Mouse (Mus musculus): ENCODE results near the gene Fscn1.

- TF ChIP-seq CTCF (IDR thresholded peaks at IDR 0.05; ENCODE audit: control insufficient read depth, insufficient read depth, insufficient read length) = no peak
- no peak for TF ChIP-seq MYOG (IDR thresholded peaks at IDR 0.05; ENCODE audit: control insufficient read depth, extremely low read depth, insufficient read length)
Measured at GRCm38 (mm10) chr5:142944979-142945682, 15.0 kb upstream of the Fscn1 start.

Data from C2C12 (cell line).